Mouse (Mus musculus) kidney, adult 2 months (tissue): ENCODE data around the gene Srsf1.

Experiments used
- CTCF ChIP-seq: fragments of 200-500 bp; conservative IDR thresholded peaks from 2 replicates; pipeline ENCODE4 v1.5.1; 2011; ENCODE audit warnings: low read depth, mild to moderate bottlenecking, control low read depth, low read length, moderate library complexity, mixed read lengths; ENCODE audit not compliant: insufficient read depth, insufficient read length
- POLR2A ChIP-seq: fragments of 200-500 bp; IDR thresholded peaks from one replicate; pipeline ENCODE4 v1.6.1; 2011; ENCODE audit warnings: low read depth, low read length, control low read depth

- TF ChIP-seq CTCF (no peak), POLR2A (no peak)
These were observed 8.1 kb upstream of the Srsf1 start for GRCm38 (mm10) chr11:88039066-88039465.
